Mouse (Mus musculus) myocyte (in vitro differentiated cells): ENCODE data around the gene Hsd17b11.

Source experiments
- POLR2A ChIP-seq: IDR thresholded peaks from one replicate; pipeline ENCODE4 v1.6.1; 2011; ENCODE audit warnings: low read depth, mild to moderate bottlenecking, control low read depth, moderate library complexity; ENCODE audit not compliant: insufficient read length
- TCF12 ChIP-seq: IDR thresholded peaks from one replicate; pipeline ENCODE4 v1.6.1; 2011; ENCODE audit warnings: mild to moderate bottlenecking, control low read depth; ENCODE audit not compliant: poor library complexity, insufficient read depth, severe bottlenecking

GRCm38 (mm10) chr5:104048139-104048538, 26.4 kb upstream of the Hsd17b11 start:
- TF ChIP-seq POLR2A (no peak), TCF12 (no peak)
